Mouse (Mus musculus) heart, adult 2 months (tissue): ENCODE results near the gene Dcun1d2.

Source experiments
- CTCF ChIP-seq: fragments of 200-600 bp; IDR thresholded peaks from 2 replicates; pipeline ENCODE4 v1.8.1; 2022; ENCODE audit warnings: antibody characterized with exemption, mild to moderate bottlenecking, moderate library complexity
- EP300 ChIP-seq: fragments of 200-500 bp; IDR thresholded peaks from 2 replicates; pipeline ENCODE4 v1.6.1; 2011; ENCODE audit warnings: low read depth, low read length, control low read depth; ENCODE audit not compliant: insufficient read depth

GRCm38 (mm10) chr8:13224426-13224825 is 63.5 kb downstream of the Dcun1d2 start:
- TF ChIP-seq EP300: peak; percentile 72
- no peak for TF ChIP-seq CTCF
